8 mouse cellular contexts compared by ENCODE assay signal in the genomic region with DNA sequence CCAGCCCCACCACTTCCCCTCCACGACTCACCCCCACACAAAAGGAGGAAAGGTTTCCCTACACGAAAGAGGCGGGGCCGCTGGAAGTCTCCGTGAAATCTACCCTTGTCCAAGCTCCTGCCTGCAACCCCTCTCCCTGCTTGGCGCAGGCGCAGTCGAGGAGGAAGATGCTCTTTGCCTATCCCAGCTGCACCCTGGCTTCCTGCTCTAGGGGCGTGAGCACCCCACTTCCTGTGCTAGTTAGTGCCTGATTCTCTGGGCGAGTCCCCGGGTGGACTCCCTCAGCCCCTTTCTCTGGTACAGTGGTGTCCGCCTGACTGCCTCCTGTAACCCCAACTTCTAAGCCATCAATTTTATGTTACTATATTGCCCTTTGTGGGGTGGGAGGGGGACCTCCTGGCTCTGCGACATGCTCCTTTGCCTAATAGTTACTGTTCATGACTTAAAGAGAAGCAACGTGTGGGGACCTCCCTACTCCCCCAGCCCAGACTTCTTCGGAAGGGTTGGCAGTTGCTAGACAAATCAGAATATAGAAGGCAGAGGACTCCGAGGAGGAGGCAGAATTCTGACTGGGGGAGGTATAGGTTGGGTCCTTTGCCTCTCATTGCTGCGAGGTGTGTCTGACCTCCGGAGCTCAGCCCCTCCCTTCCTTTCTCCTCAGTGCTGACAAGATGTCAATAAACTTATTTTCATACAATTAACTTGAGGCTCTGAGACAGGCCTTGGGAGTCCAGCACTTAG. TPM values are rescaled to one million over a fixed set of nuclear protein-coding genes. Genes with fewer than 3 reads are reported as not detected.
DNase-seq lines count a peak whose midpoint lies in the region; ATAC-seq and TF ChIP-seq lines count a peak whose summit lies in the region.

No protein-coding gene starts in this region.

- H3K4me1 ChIP-seq in intestine, postnatal 0 days (replicated peaks; ENCODE audit: control insufficient read depth, insufficient read depth, low read length): peaks cover 14% of the 10 kb centered on the region
- peaks cover 10% of the 10 kb centered on the region for H3K4me1 ChIP-seq in lung, adult 2 months (ENCODE audit: control insufficient read depth, insufficient read depth, low read length)
- peaks cover 22% of the 10 kb centered on the region for H3K4me1 ChIP-seq in neural tube, embryonic 14.5 days (ENCODE audit: control insufficient read depth, insufficient read depth, low read length)

- no peak for ATAC-seq in intestine, postnatal 0 days
- ATAC-seq in neural tube, embryonic 14.5 days (ENCODE audit: low read depth): no peak

- H3K27ac ChIP-seq in intestine, postnatal 0 days (ENCODE audit: low read depth, low read length): peak overlapping the region; percentile 58
- peak overlapping the region; percentile 16; the same call in 1 of the 2 replicates for H3K27ac ChIP-seq in neural tube, embryonic 14.5 days (ENCODE audit: low read depth, low read length)

- H3K36me3 ChIP-seq in intestine, postnatal 0 days (ENCODE audit: control insufficient read depth, insufficient read depth): peaks cover 11% of the 10 kb centered on the region; the same call in 1 of the 2 replicates
- H3K36me3 ChIP-seq in neural tube, embryonic 14.5 days (ENCODE audit: control insufficient read depth, insufficient read depth, low read length): peaks cover 6% of the 10 kb centered on the region

- peak overlapping the region; percentile 24 for H3K4me3 ChIP-seq in intestine, postnatal 0 days (ENCODE audit: low read depth, low read length)
- peak overlapping the region; percentile 61 for H3K4me3 ChIP-seq in lung, adult 2 months (replicated peaks; ENCODE audit: extremely low read depth, low read depth, low read length)
- peak overlapping the region; percentile 22 for H3K4me3 ChIP-seq in neural tube, embryonic 14.5 days (ENCODE audit: low read depth, low read length)

- H3K9me3 ChIP-seq in intestine, postnatal 0 days (ENCODE audit: control insufficient read depth): no peaks in the 10 kb centered on the region
- H3K9me3 ChIP-seq in neural tube, embryonic 14.5 days (ENCODE audit: control insufficient read depth, low read length): no peaks in the 10 kb centered on the region

- H3K27me3 ChIP-seq in intestine, postnatal 0 days (replicated peaks; ENCODE audit: control insufficient read depth, insufficient read depth, low read length): no peaks in the 10 kb centered on the region
- no peaks in the 10 kb centered on the region for H3K27me3 ChIP-seq in neural tube, embryonic 14.5 days (ENCODE audit: control insufficient read depth, insufficient read depth, low read length)

- TF ChIP-seq CTCF in intestine, postnatal 0 days (IDR thresholded peaks at IDR 0.05; ENCODE audit: low read depth): no peak
- TF ChIP-seq CTCF in lung, adult 2 months (IDR thresholded peaks at IDR 0.05; ENCODE audit: insufficient read depth, low read length): no peak

- peak; percentile 79; the same call in 1 of the 2 replicates for TF ChIP-seq POLR2A in lung, adult 2 months (IDR thresholded peaks at IDR 0.05; ENCODE audit: borderline replicate concordance, extremely low read depth, low read depth, low read length)

- 23% methylated on average over 17 of the region's 18 CpGs for WGBS in intestine, postnatal 0 days
- WGBS in lung, adult 2 months: 22% methylated on average over 18 of the region's 18 CpGs
- WGBS in neural tube, embryonic 14.5 days: 34% methylated on average over 15 of the region's 18 CpGs

- DNase-seq in cerebellum, adult 9-10 months: peak; percentile 63
- DNase-seq in cerebellum, postnatal 4 days (ENCODE audit: low spot score in 2 of 2): no peak
- DNase-seq in c-Kit-positive CD71-negative TER-119-negative erythroid progenitor cells, embryonic 14.5 days (ENCODE audit: low read depth): peak; percentile 73
- DNase-seq in heart, adult 18-20 months: peak; percentile 81 to 91
- no peak for DNase-seq in lung, adult 2 months
- no peak for DNase-seq in Muller cell, postnatal 12 days (ENCODE audit: inconsistent ontology term)

- peak overlapping the region; percentile 58 for H3K4me2 ChIP-seq in intestine, postnatal 0 days (replicated peaks; ENCODE audit: low read depth)
- peak overlapping the region; percentile 51 for H3K4me2 ChIP-seq in neural tube, embryonic 14.5 days (ENCODE audit: low read depth, low read length)

- 0 out of 2 replicates have a peak overlapping the region, but pooled peaks have one; percentile 31 for H3K9ac ChIP-seq in intestine, postnatal 0 days (ENCODE audit: low read depth, low read length)
- peak overlapping the region; percentile 37; the same call in 1 of the 2 replicates for H3K9ac ChIP-seq in neural tube, embryonic 14.5 days (replicated peaks; ENCODE audit: low read depth, low read length)

RNA-seq across cellular contexts. Expression of gene Irf2bp1, which starts 2.6 kb away (rescaled TPM):
- total RNA-seq in heart, adult 18-20 months (2021): 10 to 100 TPM; 22.4 to 23.1 TPM
- polyA plus RNA-seq in intestine, postnatal 0 days (2015; fragmentation: Nextera tagmentation; extraction: Ambion mirVana): 11.4 and 11.9 TPM in 2 replicates
- polyA plus RNA-seq in lung, adult 2 months (2012; rRNA removed): 34.7 and 39.9 TPM in 2 replicates
- 29.7 and 30.3 TPM in 2 replicates for polyA plus RNA-seq in neural tube, embryonic 14.5 days (2014; fragmentation: Nextera tagmentation; extraction: Ambion mirVana)

RNA-seq across cellular contexts. Expression of gene Mypop, which starts 10.2 kb away (rescaled TPM):
- 1 to 10 TPM; 3.6 to 4.0 TPM for total RNA-seq in heart, adult 18-20 months (2021)
- polyA plus RNA-seq in intestine, postnatal 0 days (2015; fragmentation: Nextera tagmentation; extraction: Ambion mirVana): 1.1 and 1.2 TPM in 2 replicates
- polyA plus RNA-seq in lung, adult 2 months (2012; rRNA removed): 7.2 and 10.2 TPM in 2 replicates
- 6.0 and 6.9 TPM in 2 replicates for polyA plus RNA-seq in neural tube, embryonic 14.5 days (2014; fragmentation: Nextera tagmentation; extraction: Ambion mirVana)

RNA-seq across cellular contexts. Expression of gene Nanos2, which starts 14.0 kb away (rescaled TPM):
- total RNA-seq in heart, adult 18-20 months (2021): not detected
- not detected in 2 replicates for polyA plus RNA-seq in intestine, postnatal 0 days (2015; fragmentation: Nextera tagmentation; extraction: Ambion mirVana)
- 0.07 and 0.09 TPM in 2 replicates for polyA plus RNA-seq in lung, adult 2 months (2012; rRNA removed)
- 0.84 and 1.1 TPM in 2 replicates for polyA plus RNA-seq in neural tube, embryonic 14.5 days (2014; fragmentation: Nextera tagmentation; extraction: Ambion mirVana)

RNA-seq across cellular contexts. Expression of gene Foxa3, which starts 22.1 kb away (rescaled TPM):
- not detected for total RNA-seq in heart, adult 18-20 months (2021)
- polyA plus RNA-seq in intestine, postnatal 0 days (2015; fragmentation: Nextera tagmentation; extraction: Ambion mirVana): 11.8 and 12.4 TPM in 2 replicates
- 0.39 and 0.60 TPM in 2 replicates for polyA plus RNA-seq in lung, adult 2 months (2012; rRNA removed)
- not detected in 2 replicates for polyA plus RNA-seq in neural tube, embryonic 14.5 days (2014; fragmentation: Nextera tagmentation; extraction: Ambion mirVana)

RNA-seq across cellular contexts. Expression of gene Sympk, which starts 22.9 kb away (rescaled TPM):
- total RNA-seq in heart, adult 18-20 months (2021): 10 to 100 TPM; 85.2 to 93.9 TPM
- polyA plus RNA-seq in intestine, postnatal 0 days (2015; fragmentation: Nextera tagmentation; extraction: Ambion mirVana): 8.9 and 9.1 TPM in 2 replicates
- polyA plus RNA-seq in lung, adult 2 months (2012; rRNA removed): 69.3 and 76.1 TPM in 2 replicates
- polyA plus RNA-seq in neural tube, embryonic 14.5 days (2014; fragmentation: Nextera tagmentation; extraction: Ambion mirVana): 16.8 and 16.9 TPM in 2 replicates

Comparison
In these comparisons a context has a peak if more than half of its experiments do, and no peak if none do; other contexts are left out.
1. DNase-seq: peak in cerebellum, adult 9-10 months (single experiment), c-Kit-positive CD71-negative TER-119-negative erythroid progenitor cells, embryonic 14.5 days (single experiment) and heart, adult 18-20 months (2 of 2); none in cerebellum, postnatal 4 days (0 of 2), lung, adult 2 months (single experiment) and Muller cell, postnatal 12 days (single experiment).
2. Peak in every context shown above with its lines, with median percentiles within 50 percentile points of each other: H3K4me3 ChIP-seq.